Mouse (Mus musculus) ES-Bruce4 (cell line): ENCODE measurements at regions not wholly inside any gene's neighbourhood (a gene's known extent, or its start where the extent isn't known, plus 50 kb on each side); places are given as distances from the start of the nearest gene placed in this dataset.

Source experiments
- CTCF ChIP-seq: IDR thresholded peaks from one replicate; pipeline ENCODE4 v1.8.1; 2011; ENCODE audit warnings: low read depth, low read length
- EP300 ChIP-seq: IDR thresholded peaks from 2 replicates; pipeline ENCODE4 v1.6.1; 2011; ENCODE audit warnings: low read depth, low read length; ENCODE audit not compliant: insufficient read depth
- POLR2A ChIP-seq: IDR thresholded peaks from one replicate; pipeline ENCODE4 v1.8.1; 2011; ENCODE audit warnings: low read length; ENCODE audit not compliant: insufficient read depth

- TF ChIP-seq POLR2A (no peak), CTCF (no peak), EP300 (no peak)
Observed at GRCm38 (mm10) chr4:67387834-67388233, 560.5 kb downstream of the Tlr4 start.
